Mouse (Mus musculus): ENCODE data around the gene Olfr323. TPM values are rescaled to one million over a fixed set of nuclear protein-coding genes. Genes with fewer than 3 reads are reported as not detected.

Gene Olfr323
- total and polyA plus RNA-seq, 3 experiments: not detected

- H3K9me3 ChIP-seq (replicated peaks; ENCODE audit: low read length): no peaks in the 10 kb centered on the region
- TF ChIP-seq ZNF384 (IDR thresholded peaks at IDR 0.05; ENCODE audit: low read depth, low read length): no peak
- dilution Hi-C loops (cut with MboI; ENCODE audit: extremely low pct_ligation_motif_present, extremely low pct_unique_long_range_greater_than_20kb, low sequenced_read_pairs) (no loop called here), in situ Hi-C loops (cut with MboI; ENCODE audit: low pct_ligation_motif_present, low pct_unique_long_range_greater_than_20kb, low sequenced_read_pairs) (loop anchor here (25.0 kb wide), 1 partner anchor 704 kb away; no protein-coding TSS in a partner anchor)
- DNase-seq (ENCODE audit: extremely low read depth): no peak
- H3K4me1 ChIP-seq (ENCODE audit: control insufficient read depth in 1 of 2, insufficient read depth in 2 of 2): peaks cover 2 to 4% of the 10 kb centered on the region in 2 experiments; a peak in 3 of 4 replicates
- no peak overlapping the region for H3K4me2 ChIP-seq (ENCODE audit: insufficient read depth, low read depth, poor library complexity, severe bottlenecking)
- H3K36me3 ChIP-seq (replicated peaks in 1 of 2; ENCODE audit: control insufficient read depth in 1 of 2, insufficient read depth in 1 of 2, low read length in 1 of 2): no peaks in the 10 kb centered on the region
- H3K4me3 ChIP-seq (replicated peaks in 1 of 3; ENCODE audit: low read depth in 2 of 3, low read length in 2 of 3, poor library complexity in 1 of 3): no peak overlapping the region
- H3K79me2 ChIP-seq (replicated peaks; ENCODE audit: control insufficient read depth, extremely low read depth, insufficient read depth, poor library complexity, severe bottlenecking): no peaks in the 10 kb centered on the region
- H3K27ac ChIP-seq (ENCODE audit: insufficient read depth, low read depth): no peak overlapping the region
- no peak overlapping the region for H3K9ac ChIP-seq (ENCODE audit: insufficient read depth, low read depth)
- peaks cover 81% of the 10 kb centered on the region for H3K27me3 ChIP-seq (replicated peaks)
Measured at GRCm38 (mm10) chr11:58641057-58641456, 10.8 kb upstream of the Olfr323 start.

- Histone ChIP-seq H3K27me3 (replicated peaks) (peaks cover 79% of the 10 kb centered on the region), H3K4me1 (ENCODE audit: control insufficient read depth in 1 of 2, insufficient read depth in 2 of 2) (peaks cover 2 to 4% of the 10 kb centered on the region in 2 experiments; a peak in 3 of 4 replicates), H3K36me3 (replicated peaks in 1 of 2; ENCODE audit: control insufficient read depth in 1 of 2, insufficient read depth in 1 of 2, low read length in 1 of 2) (no peaks in the 10 kb centered on the region), H3K4me2 (ENCODE audit: insufficient read depth, low read depth, poor library complexity, severe bottlenecking) (no peak within 1 kb of the TSS), H3K27ac (ENCODE audit: insufficient read depth, low read depth) (no peak within 1 kb of the TSS), H3K79me2 (replicated peaks; ENCODE audit: control insufficient read depth, extremely low read depth, insufficient read depth, poor library complexity, severe bottlenecking) (no peaks in the 10 kb centered on the region), H3K9ac (ENCODE audit: insufficient read depth, low read depth) (no peak within 1 kb of the TSS), H3K9me3 (replicated peaks; ENCODE audit: low read length) (no peaks in the 10 kb centered on the region), H3K4me3 (replicated peaks in 1 of 3; ENCODE audit: low read depth in 2 of 3, low read length in 2 of 3, poor library complexity in 1 of 3) (no peak within 1 kb of the TSS)
- no peak for TF ChIP-seq USF2 (conservative IDR thresholded peaks at IDR 0.05; ENCODE audit: low read depth, low read length)
- no peak for TF ChIP-seq RCOR1 (conservative IDR thresholded peaks at IDR 0.05; ENCODE audit: low read depth, low read length)
- TF ChIP-seq ZC3H11A (IDR thresholded peaks at IDR 0.05; ENCODE audit: low read depth, low read length): no peak
- TF ChIP-seq HCFC1 (IDR thresholded peaks at IDR 0.05; ENCODE audit: low read depth, low read length): no peak
- dilution Hi-C loops (cut with MboI; ENCODE audit: extremely low pct_ligation_motif_present, extremely low pct_unique_long_range_greater_than_20kb, low sequenced_read_pairs) (no loop called here), in situ Hi-C loops (cut with MboI; ENCODE audit: low pct_ligation_motif_present, low pct_unique_long_range_greater_than_20kb, low sequenced_read_pairs) (loop anchor here (25.0 kb wide), 1 partner anchor 703 kb away; no protein-coding TSS in a partner anchor)
- no peak for DNase-seq (ENCODE audit: extremely low read depth)
Measured at GRCm38 (mm10) chr11:58640272-58640867, 10.1 kb upstream of the Olfr323 start, which contains the start of gene Trim58. Gene Trim58, plus strand, starts transcription at chr11:58640465.

- Histone ChIP-seq H3K27ac (ENCODE audit: insufficient read depth, low read depth) (no peak overlapping the region), H3K79me2 (replicated peaks; ENCODE audit: control insufficient read depth, extremely low read depth, insufficient read depth, poor library complexity, severe bottlenecking) (no peaks in the 10 kb centered on the region), H3K9ac (ENCODE audit: insufficient read depth, low read depth) (no peak overlapping the region), H3K4me2 (ENCODE audit: insufficient read depth, low read depth, poor library complexity, severe bottlenecking) (no peak overlapping the region), H3K9me3 (replicated peaks; ENCODE audit: low read length) (no peaks in the 10 kb centered on the region), H3K27me3 (replicated peaks) (peaks cover 83% of the 10 kb centered on the region), H3K4me3 (replicated peaks in 1 of 3; ENCODE audit: low read depth in 2 of 3, low read length in 2 of 3, poor library complexity in 1 of 3) (no peak overlapping the region), H3K4me1 (ENCODE audit: control insufficient read depth in 1 of 2, insufficient read depth in 2 of 2) (peaks cover 1 to 4% of the 10 kb centered on the region in 2 experiments; a peak in 3 of 4 replicates), H3K36me3 (replicated peaks in 1 of 2; ENCODE audit: control insufficient read depth in 1 of 2, insufficient read depth in 1 of 2, low read length in 1 of 2) (no peaks in the 10 kb centered on the region)
- DNase-seq (ENCODE audit: extremely low read depth): no peak
- dilution Hi-C loops (cut with MboI; ENCODE audit: extremely low pct_ligation_motif_present, extremely low pct_unique_long_range_greater_than_20kb, low sequenced_read_pairs): no loop called here
- TF ChIP-seq POLR2A (IDR thresholded peaks at IDR 0.05; ENCODE audit: low read depth, low read length) (no peak), ZNF384 (IDR thresholded peaks at IDR 0.05; ENCODE audit: low read depth, low read length) (no peak), IRF4 (IDR thresholded peaks at IDR 0.05; ENCODE audit: low read depth, low read length) (no peak), USF1 (IDR thresholded peaks at IDR 0.05; ENCODE audit: low read depth, low read length) (no peak), BHLHE40 (IDR thresholded peaks at IDR 0.05; ENCODE audit: low read depth, low read length) (no peak), ZMIZ1 (IDR thresholded peaks at IDR 0.05; ENCODE audit: low read depth, low read length) (no peak), SMC3 (IDR thresholded peaks at IDR 0.05; ENCODE audit: low read depth, low read length) (no peak), SIN3A (IDR thresholded peaks at IDR 0.05; ENCODE audit: low read length) (no peak), TCF12 (IDR thresholded peaks at IDR 0.05; ENCODE audit: low read depth, low read length) (no peak), NRF1 (IDR thresholded peaks at IDR 0.05; ENCODE audit: low read depth, low read length) (no peak), MEF2A (IDR thresholded peaks at IDR 0.05; ENCODE audit: borderline replicate concordance, low read depth, low read length) (no peak), CHD1 (IDR thresholded peaks at IDR 0.05; ENCODE audit: low read depth, low read length) (no peak), ZKSCAN1 (IDR thresholded peaks at IDR 0.05; ENCODE audit: borderline replicate concordance, low read depth, low read length) (no peak), RAD21 (IDR thresholded peaks at IDR 0.05; ENCODE audit: low read depth, low read length) (no peak), MAZ (IDR thresholded peaks at IDR 0.05; ENCODE audit: low read depth, low read length) (no peak), KAT2A (IDR thresholded peaks at IDR 0.05; ENCODE audit: insufficient replicate concordance, low read length) (no peak)
- in situ Hi-C loops (cut with MboI; ENCODE audit: low pct_ligation_motif_present, low pct_unique_long_range_greater_than_20kb, low sequenced_read_pairs): loop anchor here (25.0 kb wide), 1 partner anchor 701 kb away; no protein-coding TSS in a partner anchor
Measured at GRCm38 (mm10) chr11:58638176-58638701, 7.9 kb upstream of the Olfr323 start.

Data from CH12.LX (cell line).